Mouse (Mus musculus): Measurements from ENCODE around the gene Ror2.

DNA sequence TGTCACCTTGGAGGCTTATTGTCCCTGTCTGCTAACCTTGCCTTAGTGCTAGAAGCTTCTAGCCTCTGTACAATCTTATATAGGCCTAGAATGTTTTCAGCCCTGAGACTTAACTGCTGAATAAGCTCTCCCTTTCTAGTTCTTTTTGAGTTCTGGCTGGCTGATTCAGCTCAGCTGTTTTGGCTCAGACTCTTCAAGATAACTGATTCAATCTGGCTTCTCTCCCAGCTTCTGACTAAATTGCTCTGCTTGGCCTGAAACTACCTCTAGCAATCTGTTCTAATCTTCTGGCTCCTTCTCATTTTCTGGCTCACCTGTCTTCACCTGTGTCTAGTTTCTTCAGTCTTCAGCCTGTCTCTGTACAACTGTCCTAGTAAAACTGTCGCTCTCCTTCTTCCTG is 39.6 kb upstream of the Ror2 start:
- TF ChIP-seq CTCF (IDR thresholded peaks at IDR 0.05; ENCODE audit: low read depth), result no peak
- TF ChIP-seq EP300 (IDR thresholded peaks at IDR 0.05; ENCODE audit: low read depth), result no peak

All from liver, postnatal 0 days (tissue).